Mouse (Mus musculus) midbrain, embryonic 10.5 days (tissue): ENCODE data around the gene Cacna1i. TPM values are rescaled to one million over a fixed set of nuclear protein-coding genes. Genes with fewer than 3 reads are reported as not detected.

Experiments used
- DNase-seq: peaks from one replicate; pipeline ENCODE4 v3.0.0-alpha.2; 2017; ENCODE audit warnings: low spot score
- H3K27ac ChIP-seq: fragments of 300-500 bp; sonication (generic); replicated peaks from 2 replicates; pipeline ENCODE4 v1.5.1; 2016; ENCODE audit warnings: mild to moderate bottlenecking
- H3K27me3 ChIP-seq: fragments of 300-500 bp; sonication (generic); 2 replicates; pipeline ENCODE4 v1.6.1; 2016; ENCODE audit warnings: low read depth, mild to moderate bottlenecking; ENCODE audit not compliant: poor library complexity, severe bottlenecking
- H3K36me3 ChIP-seq: fragments of 300-500 bp; sonication (generic); 2 replicates; pipeline ENCODE4 v1.6.1; 2016; ENCODE audit warnings: mild to moderate bottlenecking, moderate library complexity
- H3K4me1 ChIP-seq: fragments of 300-500 bp; sonication (generic); 2 replicates; pipeline ENCODE4 v1.6.1; 2016
- H3K4me3 ChIP-seq: fragments of 300-500 bp; sonication (generic); 2 replicates; pipeline ENCODE4 v1.5.1; 2016; ENCODE audit warnings: mild to moderate bottlenecking, moderate library complexity
- H3K9me3 ChIP-seq: fragments of 300-500 bp; sonication (generic); replicated peaks from 2 replicates; pipeline ENCODE4 v1.6.1; 2016; ENCODE audit warnings: mild to moderate bottlenecking
- WGBS: fragments of 180-500 bp; shearing (Covaris S2); methylation state at CpG from one replicate; pipeline ENCODE4 v1.1.7; 2016; 5-methylcytosine and 5-hydroxymethylcytosine counted together
- polyA plus RNA-seq: library from polyadenylated mRNA; unstranded; fragments of >200 nt; fragmentation: Nextera tagmentation; extraction: Ambion mirVana; gene quantifications from 2 replicates; pipeline ENCODE4 v1.2.1, GENCODE M21; 2016

The Cacna1i gene
- polyA plus RNA-seq, 1 experiment from 2014 or later = 0.01 TPM

DNA sequence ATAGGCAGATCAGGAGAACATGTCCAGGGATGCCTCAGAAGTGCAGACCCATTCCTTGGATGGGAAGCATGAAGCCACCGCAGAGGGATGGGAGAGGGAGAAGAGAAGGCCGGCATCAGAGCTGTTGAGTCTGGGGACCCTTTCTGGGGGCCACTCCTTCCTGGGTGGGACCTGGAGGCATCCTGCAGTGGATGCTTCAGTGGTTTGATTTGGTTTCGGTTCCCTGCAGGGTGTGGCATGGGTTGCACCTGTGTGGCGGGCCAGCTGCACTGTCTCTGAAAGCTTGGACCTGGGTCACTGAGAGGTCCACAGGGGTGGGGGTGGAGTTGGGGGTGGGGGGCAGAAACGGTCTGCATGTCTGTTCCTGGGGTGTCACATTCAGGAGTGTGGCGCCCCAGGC is 32.9 kb downstream of the Cacna1i start:
- Histone ChIP-seq H3K27me3 (no peaks in the 10 kb centered on the region), H3K4me3 (no peak overlapping the region), H3K4me1 (peaks cover 22% of the 10 kb centered on the region), H3K27ac (no peak overlapping the region), H3K36me3 (no peaks in the 10 kb centered on the region), H3K9me3 (no peaks in the 10 kb centered on the region)
- WGBS = 86% methylated on average over 6 of the region's 6 CpGs
- no peak for DNase-seq

DNA sequence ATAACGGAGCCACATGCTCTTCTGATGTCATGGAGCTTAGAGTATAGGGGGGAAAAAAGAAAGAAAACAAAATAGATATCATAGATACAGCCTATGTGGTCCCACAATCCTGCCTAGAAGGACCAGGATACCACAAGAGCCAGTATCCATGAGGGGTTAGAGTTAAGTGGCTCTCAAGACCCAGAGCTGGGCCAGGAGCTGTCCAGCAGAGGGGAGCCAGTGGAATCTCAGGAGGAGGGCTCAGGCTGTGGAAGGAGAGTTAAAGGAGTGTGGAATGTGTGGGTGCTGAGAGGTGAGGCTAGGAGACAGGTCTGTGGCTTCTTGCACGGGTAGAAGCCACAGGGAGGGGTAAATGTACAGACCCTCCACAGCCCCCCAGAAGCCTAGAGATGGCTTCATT is 38.2 kb downstream of the Cacna1i start:
- H3K27me3 ChIP-seq = no peaks in the 10 kb centered on the region
- 77% methylated on average over 2 of the region's 2 CpGs for WGBS
- H3K36me3 ChIP-seq = no peaks in the 10 kb centered on the region
- no peak overlapping the region for H3K27ac ChIP-seq
- H3K4me3 ChIP-seq = no peak overlapping the region
- peaks cover 2% of the 10 kb centered on the region for H3K4me1 ChIP-seq
- no peak for DNase-seq
- H3K9me3 ChIP-seq = no peaks in the 10 kb centered on the region

DNA sequence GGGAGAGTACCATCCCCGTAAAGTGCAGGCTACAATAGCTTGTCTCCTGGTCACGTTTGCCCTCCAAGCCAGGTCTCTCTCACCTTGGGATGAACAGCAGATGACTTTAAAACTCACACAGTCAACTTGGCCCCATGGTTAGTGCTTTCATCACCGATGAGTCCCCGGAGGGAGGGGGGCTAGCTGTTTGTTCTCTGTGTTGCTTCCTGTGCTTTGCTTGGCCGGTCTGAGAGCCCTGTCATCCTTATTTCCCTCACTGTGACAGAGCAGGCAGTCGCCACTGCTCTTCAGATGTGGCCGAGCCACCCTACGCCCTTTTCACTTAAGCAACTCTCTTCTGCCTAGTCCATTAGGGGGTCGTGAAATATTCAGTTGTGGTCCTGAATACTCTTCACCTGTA is 38.7 kb downstream of the Cacna1i start:
- Histone ChIP-seq H3K27me3 (no peaks in the 10 kb centered on the region), H3K9me3 (no peaks in the 10 kb centered on the region), H3K27ac (no peak overlapping the region), H3K4me1 (peaks cover 5% of the 10 kb centered on the region), H3K36me3 (no peaks in the 10 kb centered on the region), H3K4me3 (no peak overlapping the region)
- 83% methylated on average over 9 of the region's 9 CpGs for WGBS
- DNase-seq = no peak

DNA sequence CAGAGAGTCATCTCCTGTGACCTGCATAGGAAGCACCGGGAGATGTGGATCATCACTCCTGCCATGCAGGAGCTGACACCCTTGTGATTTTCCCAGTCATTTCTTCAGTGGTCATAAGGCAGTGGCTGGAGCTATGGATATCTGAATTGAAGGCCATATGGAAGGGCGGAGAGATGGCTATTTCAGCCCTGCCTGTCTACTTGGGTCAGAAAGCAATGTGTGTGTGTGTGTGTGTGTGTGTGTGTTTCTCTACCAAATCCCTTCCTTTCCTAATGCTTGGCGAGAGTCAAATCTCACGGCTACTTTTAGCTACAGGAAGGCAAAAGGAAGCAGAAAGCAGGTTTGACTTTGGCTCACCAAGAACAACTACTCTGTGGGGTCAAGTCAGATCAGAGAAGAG is 39.9 kb downstream of the Cacna1i start:
- 89% methylated on average over 4 of the region's 4 CpGs for WGBS

DNA sequence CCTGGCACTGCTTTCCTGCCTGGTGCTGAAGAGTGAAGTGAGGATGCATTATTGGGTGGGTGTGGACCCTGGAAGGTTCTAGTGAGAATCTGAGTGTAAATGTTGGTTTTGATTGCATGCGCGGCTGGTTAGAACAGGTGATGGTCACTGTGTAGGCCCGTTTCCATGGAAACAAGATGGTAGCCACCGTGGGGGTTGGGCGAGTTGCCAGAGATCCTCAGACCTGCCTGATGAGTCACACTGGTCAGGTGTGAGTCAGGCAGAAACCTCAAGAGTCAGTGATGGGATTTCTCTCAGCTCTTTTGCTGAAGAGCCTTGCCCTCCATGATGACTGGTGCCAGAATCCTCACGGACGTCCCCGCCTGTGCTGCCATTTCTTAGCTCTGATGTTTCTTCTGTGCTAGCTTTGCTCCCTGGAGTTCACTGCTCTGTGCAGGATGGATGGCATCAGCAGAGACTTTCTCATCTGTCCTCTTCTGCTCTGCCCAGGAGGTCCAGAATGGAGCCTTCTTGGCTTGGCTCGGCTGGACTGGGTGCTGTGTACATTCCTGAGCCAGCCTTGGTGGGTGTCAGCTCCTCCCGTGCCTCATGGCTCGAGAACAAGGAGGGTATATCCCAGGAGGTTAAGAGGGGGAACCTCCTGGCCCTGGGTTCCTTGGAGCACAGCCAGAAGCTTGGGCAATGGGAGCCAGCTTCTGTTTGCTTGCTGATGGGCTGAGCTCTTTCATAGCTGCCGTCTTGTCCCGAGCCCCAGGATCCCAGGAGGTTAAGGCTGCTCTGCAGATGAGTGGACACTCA is 40.9 kb downstream of the Cacna1i start:
- Histone ChIP-seq H3K36me3 (no peaks in the 10 kb centered on the region), H3K4me1 (peaks cover 5% of the 10 kb centered on the region), H3K4me3 (no peak overlapping the region), H3K27ac (no peak overlapping the region), H3K27me3 (no peaks in the 10 kb centered on the region), H3K9me3 (no peaks in the 10 kb centered on the region)
- DNase-seq = no peak
- 93% methylated on average over 13 of the region's 13 CpGs for WGBS

More for the DNA sequence above, 39.9 kb downstream of the Cacna1i start:
- H3K9me3 ChIP-seq = no peaks in the 10 kb centered on the region
- H3K36me3 ChIP-seq = no peaks in the 10 kb centered on the region
- no peaks in the 10 kb centered on the region for H3K27me3 ChIP-seq
- H3K4me3 ChIP-seq = no peak overlapping the region
- DNase-seq = no peak
- no peak overlapping the region for H3K27ac ChIP-seq
- H3K4me1 ChIP-seq = peaks cover 5% of the 10 kb centered on the region

DNA sequence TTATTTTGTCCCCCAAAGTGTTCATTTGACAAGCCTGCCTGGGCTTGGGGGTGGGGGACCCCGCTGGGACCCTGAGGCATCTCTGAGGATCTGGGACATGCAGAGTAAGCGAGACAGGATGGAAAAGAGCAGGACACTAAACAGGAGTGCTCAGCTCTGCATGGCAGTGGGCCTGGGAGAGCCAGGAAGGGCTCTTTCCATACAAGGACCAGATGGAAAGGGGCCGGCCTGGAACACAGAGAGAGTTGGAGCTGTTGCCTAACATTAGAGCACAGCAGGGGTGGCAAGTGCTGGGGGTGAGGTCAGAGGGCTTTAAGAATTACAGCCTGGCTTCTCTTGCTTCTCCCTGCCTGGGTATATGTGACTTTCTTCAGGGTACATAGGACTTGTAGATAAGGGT is 43.2 kb downstream of the Cacna1i start:
- Histone ChIP-seq H3K36me3 (no peaks in the 10 kb centered on the region), H3K27ac (no peak overlapping the region), H3K27me3 (no peaks in the 10 kb centered on the region), H3K4me3 (no peak overlapping the region), H3K9me3 (no peaks in the 10 kb centered on the region), H3K4me1 (peaks cover 5% of the 10 kb centered on the region)
- DNase-seq = no peak
- 62% methylated on average over 3 of the region's 3 CpGs for WGBS

DNA sequence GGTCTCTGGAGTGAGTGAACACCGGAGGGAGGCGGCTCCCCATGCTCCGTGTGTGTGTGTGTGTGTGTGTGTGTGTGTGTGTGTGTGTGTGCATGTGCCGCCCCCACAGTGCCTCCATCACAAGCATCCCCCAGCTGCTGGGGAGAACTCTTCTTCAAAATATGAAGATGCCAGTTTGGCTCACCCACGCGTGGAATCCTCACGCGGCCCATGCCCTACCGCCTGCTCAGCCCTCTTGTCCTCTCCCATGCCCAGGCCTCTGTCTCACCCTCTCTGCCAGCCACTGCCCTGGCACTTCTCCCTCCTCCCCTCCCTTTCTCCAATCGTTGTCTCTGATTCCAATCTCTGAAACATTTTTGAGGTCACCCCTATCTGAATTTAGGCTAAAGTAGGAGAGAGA is 47.7 kb downstream of the Cacna1i start:
- DNase-seq = no peak
- H3K27me3 ChIP-seq = no peaks in the 10 kb centered on the region
- no peaks in the 10 kb centered on the region for H3K36me3 ChIP-seq
- H3K4me1 ChIP-seq = peaks cover 5% of the 10 kb centered on the region
- H3K27ac ChIP-seq = no peak overlapping the region
- H3K4me3 ChIP-seq = no peak overlapping the region
- H3K9me3 ChIP-seq = no peaks in the 10 kb centered on the region
- 87% methylated on average over 9 of the region's 10 CpGs for WGBS

DNA sequence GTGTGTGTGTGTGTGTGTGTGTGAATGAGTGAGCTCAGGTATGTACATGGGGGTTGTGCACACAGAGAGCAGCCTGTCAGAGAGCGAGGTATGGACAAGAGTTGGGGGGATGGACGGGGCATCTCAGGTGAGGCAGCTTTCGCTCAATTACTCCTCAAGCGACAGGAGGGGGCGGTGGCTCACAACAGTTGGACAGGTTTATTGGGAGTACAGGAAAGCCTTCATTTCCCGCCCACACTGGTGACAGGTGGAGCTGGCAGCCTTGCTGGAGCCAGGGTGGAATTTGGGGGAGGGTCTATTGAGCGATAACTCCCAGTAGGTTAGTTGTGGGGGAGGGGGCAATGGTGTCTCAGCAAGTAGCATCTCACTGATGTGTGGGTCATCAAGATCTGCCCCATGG is 48.2 kb downstream of the Cacna1i start:
- no peaks in the 10 kb centered on the region for H3K36me3 ChIP-seq
- 73% methylated on average over 7 of the region's 7 CpGs for WGBS
- H3K27ac ChIP-seq = no peak overlapping the region
- DNase-seq = no peak
- H3K4me3 ChIP-seq = no peak overlapping the region
- peaks cover 3% of the 10 kb centered on the region for H3K4me1 ChIP-seq
- H3K27me3 ChIP-seq = no peaks in the 10 kb centered on the region
- no peaks in the 10 kb centered on the region for H3K9me3 ChIP-seq

DNA sequence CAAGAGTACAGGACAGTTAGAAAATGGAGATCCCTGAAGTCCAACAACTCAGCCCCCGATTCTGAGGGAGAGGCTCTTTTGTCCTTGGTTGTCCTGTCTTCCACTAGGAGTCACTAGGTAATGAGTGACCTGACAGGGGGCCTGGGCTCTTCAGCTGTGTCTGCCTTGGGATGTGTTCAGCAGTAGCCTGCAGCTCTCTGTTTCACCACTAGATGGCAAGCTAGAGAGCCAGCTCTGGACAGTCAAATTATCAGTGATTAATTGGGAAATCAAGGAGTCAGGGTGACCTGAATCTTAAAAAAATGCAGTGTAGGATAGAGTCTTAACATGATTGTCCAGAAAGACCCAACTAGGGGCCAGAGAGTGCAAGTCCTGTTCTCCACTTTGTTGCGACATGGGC is 53.3 kb downstream of the Cacna1i start:
- no peaks in the 10 kb centered on the region for H3K36me3 ChIP-seq
- WGBS = 78% methylated on average over 2 of the region's 2 CpGs
- 0 out of 2 replicates have a peak, but pooled peaks cover 3% of the 10 kb centered on the region for H3K27me3 ChIP-seq
- H3K4me3 ChIP-seq = no peak overlapping the region
- peaks cover 8% of the 10 kb centered on the region for H3K4me1 ChIP-seq
- H3K9me3 ChIP-seq = no peaks in the 10 kb centered on the region
- H3K27ac ChIP-seq = no peak overlapping the region
- peak; percentile 44 for DNase-seq

DNA sequence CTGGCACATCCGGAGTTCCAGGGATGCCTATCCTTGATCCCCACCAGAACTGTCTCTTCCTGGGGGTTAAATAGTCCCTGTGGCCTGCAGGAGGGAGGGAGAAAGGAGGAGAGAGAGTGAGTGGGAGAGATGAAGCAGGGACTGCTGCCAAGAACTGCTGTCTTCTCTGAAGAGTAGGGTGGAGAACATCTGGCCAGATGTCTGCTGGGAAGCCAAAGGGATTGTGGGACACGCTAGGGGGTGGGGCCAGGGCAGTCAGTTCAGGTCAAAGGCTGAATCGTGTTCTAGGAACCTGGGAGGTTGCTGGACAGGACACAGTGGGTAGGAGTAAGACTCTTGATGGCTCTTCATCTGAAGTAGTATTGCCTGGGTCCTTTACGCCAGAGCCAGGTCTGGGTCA is 55.4 kb downstream of the Cacna1i start:
- Histone ChIP-seq H3K9me3 (no peaks in the 10 kb centered on the region), H3K27me3 (0 out of 2 replicates have a peak, but pooled peaks cover 3% of the 10 kb centered on the region), H3K36me3 (no peaks in the 10 kb centered on the region), H3K27ac (no peak overlapping the region), H3K4me1 (peaks cover 8% of the 10 kb centered on the region), H3K4me3 (no peak overlapping the region)
- 82% methylated on average over 4 of the region's 4 CpGs for WGBS
- no peak for DNase-seq

DNA sequence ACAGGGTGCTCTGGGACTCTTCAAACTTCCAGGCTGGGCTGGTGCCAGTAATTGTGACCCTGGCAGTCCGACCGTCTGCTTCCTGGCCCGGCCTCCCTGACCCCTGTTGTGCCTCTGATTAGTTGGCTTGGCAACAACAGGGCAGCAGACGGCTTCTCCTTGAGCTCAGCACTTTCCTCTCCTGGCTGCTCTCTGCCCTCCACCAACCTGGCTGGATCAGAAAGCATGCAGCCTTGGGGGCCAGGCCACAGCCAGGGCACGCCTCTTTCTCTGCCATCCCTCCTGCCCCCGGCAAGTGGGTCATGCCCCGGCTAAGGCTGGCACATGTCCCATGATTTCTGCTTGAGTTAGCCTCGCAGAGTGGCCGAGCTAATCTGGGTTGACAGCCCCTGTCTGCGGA is 56.0 kb downstream of the Cacna1i start:
- H3K4me3 ChIP-seq = no peak overlapping the region
- 46% methylated on average over 10 of the region's 10 CpGs for WGBS
- no peaks in the 10 kb centered on the region for H3K36me3 ChIP-seq
- H3K4me1 ChIP-seq = peaks cover 8% of the 10 kb centered on the region
- 0 out of 2 replicates have a peak, but pooled peaks cover 3% of the 10 kb centered on the region for H3K27me3 ChIP-seq
- H3K27ac ChIP-seq = no peak overlapping the region
- no peaks in the 10 kb centered on the region for H3K9me3 ChIP-seq
- no peak for DNase-seq

DNA sequence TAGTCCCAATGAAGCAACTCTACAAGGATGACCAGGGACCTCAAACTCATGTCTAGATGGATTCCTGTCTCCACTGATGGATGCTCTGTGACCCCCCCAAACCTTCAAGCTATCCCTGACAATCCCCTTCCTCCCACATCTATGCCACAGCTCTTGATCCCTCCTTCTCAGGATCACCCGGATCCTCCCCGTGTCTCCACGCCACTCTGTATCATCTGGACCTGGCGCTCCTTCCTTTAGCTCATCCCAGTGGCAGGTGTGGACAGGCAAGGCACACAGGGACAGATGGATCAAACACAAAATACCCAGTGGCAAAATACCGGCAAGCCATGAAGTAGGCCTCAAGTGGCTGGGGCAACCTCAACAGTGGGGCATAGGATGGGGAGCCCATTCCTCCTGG is 56.7 kb downstream of the Cacna1i start:
- H3K27ac ChIP-seq = no peak overlapping the region
- DNase-seq = no peak
- H3K36me3 ChIP-seq = no peaks in the 10 kb centered on the region
- WGBS = 92% methylated on average over 5 of the region's 5 CpGs
- no peaks in the 10 kb centered on the region for H3K9me3 ChIP-seq
- peaks cover 8% of the 10 kb centered on the region for H3K4me1 ChIP-seq
- no peak overlapping the region for H3K4me3 ChIP-seq
- H3K27me3 ChIP-seq = 0 out of 2 replicates have a peak, but pooled peaks cover 3% of the 10 kb centered on the region

DNA sequence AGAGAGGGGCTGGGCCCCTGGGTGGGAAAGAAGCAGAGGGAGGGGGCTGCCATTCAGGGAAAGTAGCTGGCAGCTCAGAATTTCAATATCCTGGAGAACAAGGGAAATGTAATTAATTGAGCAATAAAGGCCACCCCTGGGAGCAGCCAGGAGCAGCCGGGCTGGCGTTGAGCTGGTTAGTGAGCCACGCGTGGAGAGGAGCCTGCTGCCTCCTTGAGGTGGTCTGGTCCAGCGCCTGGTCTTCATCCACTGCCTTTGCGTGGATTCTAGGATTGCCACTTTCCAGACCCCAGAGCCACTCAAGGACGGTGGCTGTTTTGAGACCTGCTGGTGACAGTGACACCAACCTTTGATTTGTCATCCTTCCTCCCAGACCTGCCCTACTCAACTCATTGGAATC is 59.5 kb downstream of the Cacna1i start:
- Histone ChIP-seq H3K4me3 (no peak overlapping the region), H3K27me3 (0 out of 2 replicates have a peak, but pooled peaks cover 3% of the 10 kb centered on the region)
- WGBS = 89% methylated on average over 7 of the region's 7 CpGs

More for the DNA sequence above, 59.5 kb downstream of the Cacna1i start:
- no peak for DNase-seq
- Histone ChIP-seq H3K36me3 (no peaks in the 10 kb centered on the region), H3K9me3 (no peaks in the 10 kb centered on the region), H3K4me1 (peaks cover 11% of the 10 kb centered on the region), H3K27ac (no peak overlapping the region)
